Mouse (Mus musculus) bone marrow macrophage, adult 2 months (primary cell): ENCODE measurements at regions not wholly inside any gene's neighbourhood (a gene's known extent, or its start where the extent isn't known, plus 50 kb on each side); places are given as distances from the start of the nearest gene placed in this dataset.

Experiments used
- CTCF ChIP-seq: IDR thresholded peaks from 2 replicates; pipeline ENCODE4 v1.5.1; 2012; ENCODE audit warnings: low read depth, mild to moderate bottlenecking, low read length, moderate library complexity
- POLR2A ChIP-seq: IDR thresholded peaks from 2 replicates; pipeline ENCODE4 v1.6.1; 2012; ENCODE audit warnings: mild to moderate bottlenecking, low read depth, low read length, borderline replicate concordance

DNA sequence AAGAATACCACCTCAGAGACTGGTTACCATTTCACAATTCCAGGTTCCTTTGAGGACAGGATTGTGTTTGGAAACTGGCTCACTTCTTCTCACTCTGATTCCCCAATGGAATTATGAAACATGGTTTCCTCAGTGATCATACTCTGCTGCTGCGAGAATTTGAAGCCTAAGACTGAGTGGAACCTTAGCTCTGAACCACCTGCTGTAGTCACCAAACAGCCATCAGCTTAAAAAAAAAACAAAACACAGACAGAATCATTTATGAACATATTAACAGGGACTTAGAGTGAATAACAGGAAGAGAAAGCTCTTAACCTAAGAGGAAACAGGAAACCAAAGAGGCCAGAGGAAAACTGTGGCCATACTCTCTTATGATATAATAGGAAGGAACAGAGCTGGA, 239.5 kb upstream of the Zfp386 start:
- TF ChIP-seq POLR2A, result no peak
- TF ChIP-seq CTCF, result no peak
